Mouse (Mus musculus): Measurements from ENCODE around the gene Cdk7.

Cdk7 gene

DNA sequence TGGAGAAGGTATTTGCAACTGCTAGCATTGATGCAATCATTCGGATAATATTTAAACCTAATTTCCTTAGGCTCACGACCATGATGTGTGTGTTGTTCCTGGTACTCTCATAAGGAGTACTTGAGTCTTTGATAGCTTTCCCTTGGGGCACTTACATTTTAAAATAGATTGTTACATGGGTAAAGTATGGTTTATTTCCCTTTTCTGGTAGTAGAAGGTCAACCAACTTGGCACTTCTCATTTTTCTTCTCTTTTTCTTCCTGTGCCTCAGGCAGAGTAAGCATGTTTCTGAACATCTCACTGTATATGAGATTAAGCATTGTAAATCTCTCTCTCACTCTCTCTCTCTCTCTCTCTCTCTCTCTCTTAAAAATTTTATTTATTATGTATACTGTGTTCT, 47.9 kb downstream of the Cdk7 start:
- ChIA-PET POLR2A (interaction anchor here in 1 of 4 experiments (0.6 kb wide), 1 partner anchor 22 kb away, joined by 10 read pairs; no protein-coding TSS in a partner anchor), CTCF (interaction anchor here in 1 of 4 experiments (0.6 kb wide), 1 partner anchor 1883 kb away, joined by 3 read pairs; no protein-coding TSS in a partner anchor)

DNA sequence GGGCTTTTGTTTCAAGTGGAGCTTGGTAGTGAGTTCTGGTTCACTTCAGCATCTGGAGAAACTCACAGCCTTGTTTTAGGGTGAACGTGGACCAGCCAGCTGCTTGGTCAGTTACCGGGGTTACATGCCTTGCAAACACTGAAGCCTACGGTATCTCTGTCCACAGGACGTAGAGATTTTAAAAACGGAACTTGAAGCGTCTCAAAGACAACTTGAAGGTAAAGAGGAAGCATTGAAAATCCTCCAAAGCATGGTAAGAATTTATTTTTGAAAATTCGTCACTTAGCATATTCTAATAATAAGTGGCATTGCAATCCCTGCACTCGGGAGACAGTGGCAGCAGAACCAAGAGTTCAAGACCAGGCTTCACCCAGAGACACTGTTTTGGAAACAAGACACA, 49.1 kb downstream of the Cdk7 start:
- POLR2A ChIA-PET = interaction anchor here in 2 of 4 experiments (1.0 to 2.1 kb wide), 5 partner anchors 9 to 49 kb away, joined by 3 to 7 read pairs (median 4); partner anchors contain the start of gene Cdk7 (in 1 of the 2)
- CTCF ChIA-PET = interaction anchor here in 3 of 4 experiments (0.6 to 1.1 kb wide), 4 partner anchors 8 to 259 kb away, joined by 3 to 4 read pairs (median 3); no protein-coding TSS in a partner anchor

DNA sequence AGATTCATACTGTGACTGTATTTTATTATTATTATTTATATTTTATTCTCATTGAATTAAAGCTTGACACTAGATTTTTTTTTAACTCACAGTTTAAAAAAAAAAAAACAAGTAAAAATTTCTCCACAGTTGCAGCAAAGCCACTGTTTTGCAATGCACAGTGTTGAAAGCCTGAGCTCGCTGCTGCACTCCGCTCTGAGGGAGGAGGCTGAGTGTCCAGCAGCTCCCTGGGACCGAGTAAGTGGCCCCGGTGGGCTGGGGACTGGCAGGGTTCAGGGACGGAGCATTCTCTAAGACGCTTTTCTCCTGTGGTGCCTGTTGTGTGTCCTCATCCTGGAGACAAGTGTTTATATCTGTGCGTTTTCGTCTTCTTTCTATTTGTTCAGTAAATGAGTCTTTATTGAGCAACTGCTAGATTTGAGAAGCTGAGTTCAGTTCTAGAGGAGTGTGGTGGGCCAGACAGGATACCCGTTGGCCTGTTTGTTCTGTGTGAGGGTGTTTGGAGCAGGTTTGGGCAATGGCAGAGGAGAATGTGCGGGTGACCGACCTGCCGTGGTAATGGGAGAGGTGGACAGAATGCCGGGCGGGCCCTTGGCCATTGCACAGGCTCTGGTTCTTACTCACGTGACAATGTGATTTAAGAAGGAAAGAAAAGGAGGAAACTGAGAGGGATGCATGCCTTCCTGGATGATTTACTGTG, 54.7 kb downstream of the Cdk7 start:
- ChIA-PET POLR2A (interaction anchor here in 2 of 4 experiments (0.8 to 1.4 kb wide), 6 partner anchors 9 to 572 kb away, joined by 3 to 4 read pairs (median 3); partner anchors contain the start of genes Bdp1 (in 1 of the 2) and Cdk7 (in 1 of the 2)), CTCF (interaction anchor here in 3 of 4 experiments (0.6 to 1.1 kb wide), 4 partner anchors 9 to 536 kb away, joined by 3 read pairs; no protein-coding TSS in a partner anchor)

DNA sequence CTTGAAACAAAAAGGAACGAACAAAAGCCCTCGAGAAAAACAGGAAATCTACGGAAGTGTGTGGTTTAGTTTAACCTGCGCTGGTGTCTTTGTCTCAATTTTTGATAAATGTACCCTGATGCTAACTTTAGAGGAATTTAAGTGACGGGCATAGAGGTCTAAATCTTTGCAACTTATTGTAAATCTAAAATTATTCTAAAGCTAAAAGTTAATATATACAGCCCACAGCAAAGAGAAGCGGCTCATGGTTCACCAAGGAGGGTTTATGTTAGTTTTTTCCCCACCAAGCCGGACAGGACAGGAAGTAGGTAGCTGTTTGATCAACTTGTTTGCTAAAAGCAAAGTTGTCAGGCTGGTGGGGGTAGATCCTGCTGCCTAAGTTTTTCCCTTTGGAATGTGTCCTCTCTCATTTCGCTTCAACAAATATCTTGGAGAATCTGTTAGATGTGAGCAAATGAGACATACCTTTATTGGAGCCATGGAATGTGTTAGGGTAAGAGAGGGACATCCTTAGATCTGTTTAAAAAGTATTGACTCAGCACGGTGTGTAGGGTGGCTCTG, 60.5 kb downstream of the Cdk7 start:
- POLR2A ChIA-PET = interaction anchor here in 3 of 4 experiments (0.5 to 3.7 kb wide), 21 partner anchors 8 to 178 kb away, joined by 3 to 23 read pairs (median 4); partner anchors contain the start of genes Ak6 (in 2 of the 3), Rad17 (in 2 of the 3), Taf9 (in 2 of the 3) and Ccnb1 (in 1 of the 3)

DNA sequence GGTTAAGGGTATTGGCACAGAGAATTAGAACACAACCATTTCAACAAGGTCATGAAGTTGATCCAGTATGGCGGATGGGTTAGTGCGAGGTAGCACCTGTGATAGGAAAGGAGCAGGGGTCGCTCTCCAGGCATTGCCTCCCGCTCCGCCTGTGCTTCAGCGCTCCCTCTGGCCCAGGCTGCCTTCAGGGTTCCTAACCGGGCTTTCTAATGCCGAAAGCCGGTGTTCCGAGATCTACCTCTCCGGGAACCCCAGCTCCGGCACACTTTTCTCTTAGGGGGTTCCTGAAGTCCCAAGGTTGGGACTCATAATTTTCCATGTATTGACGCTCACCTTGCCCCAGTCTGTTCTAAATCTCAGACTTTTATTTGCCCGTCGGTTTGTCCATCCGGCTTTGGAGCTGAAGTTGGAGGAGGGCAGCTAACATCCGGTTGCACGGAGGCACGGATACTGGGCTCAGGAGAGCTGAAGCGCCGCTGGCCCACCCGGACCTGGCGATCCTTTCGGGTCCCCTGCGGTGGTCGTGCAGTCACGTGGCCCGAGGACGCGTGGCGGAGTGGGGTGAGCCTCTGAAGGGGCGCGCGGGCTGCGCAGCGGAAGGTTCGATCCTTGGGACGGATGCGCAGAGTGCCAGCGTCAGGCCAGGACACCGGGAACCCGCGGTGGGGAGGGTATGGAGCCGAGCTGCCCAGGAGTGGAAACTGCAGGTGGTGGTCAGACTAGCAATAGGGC, 61.3 kb downstream of the Cdk7 start, which contains the start of gene Ccdc125:
Gene Ccdc125 (plus strand): TSS at position 427 of the 732 bp plus-strand sequence.
- CTCF ChIA-PET = interaction anchor here (0.6 to 2.2 kb wide), 6 partner anchors 9 to 1788 kb away, joined by 3 to 10 read pairs (median 4); no protein-coding TSS in a partner anchor
- POLR2A ChIA-PET = interaction anchor here in 3 of 4 experiments (0.6 to 3.7 kb wide), 29 partner anchors 9 to 178 kb away, joined by 3 to 23 read pairs (median 4); partner anchors contain the start of genes Ak6 (in 2 of the 3), Cdk7 (in 2 of the 3), Rad17 (in 2 of the 3) and Taf9 (in 2 of the 3)

More for the DNA sequence above, 60.5 kb downstream of the Cdk7 start:
- CTCF ChIA-PET = interaction anchor here in 2 of 4 experiments (0.6 to 2.2 kb wide), 2 partner anchors 10 to 1789 kb away, joined by 3 to 10 read pairs; no protein-coding TSS in a partner anchor

DNA sequence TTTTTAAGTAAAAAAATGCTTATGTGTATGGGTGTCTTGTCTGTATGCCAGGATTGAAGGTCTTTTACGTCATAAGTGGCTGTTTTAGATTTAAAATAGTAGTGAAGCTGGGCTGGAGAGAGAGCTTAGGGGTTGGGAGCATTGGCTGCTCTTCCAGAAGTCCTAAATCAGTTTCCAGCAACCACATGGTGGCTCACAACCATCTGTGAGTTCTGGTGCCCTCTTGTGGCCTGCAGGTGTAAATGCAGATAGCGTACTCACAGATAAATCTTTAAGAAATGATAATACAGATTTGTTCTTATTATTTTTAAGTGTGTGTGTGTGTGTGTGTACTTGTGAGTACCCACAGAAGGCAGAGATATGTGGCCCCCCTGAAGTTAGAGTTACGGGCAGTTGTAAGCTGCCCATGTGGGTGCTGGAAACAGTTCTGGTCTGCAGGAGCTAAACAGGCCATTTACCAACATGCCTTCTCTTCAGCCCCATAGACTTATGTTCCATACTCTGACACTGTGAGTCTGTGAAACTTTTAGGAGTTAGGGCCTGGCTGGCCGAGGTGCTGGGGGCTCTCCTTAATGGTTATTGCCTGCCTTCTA, 70.8 kb downstream of the Cdk7 start:
- POLR2A ChIA-PET = interaction anchor here in 3 of 4 experiments (0.6 to 3.4 kb wide), 23 partner anchors 8 to 1099 kb away, joined by 3 to 22 read pairs (median 3); partner anchors contain the start of genes Ak6 (in 3 of the 3), Ccdc125 (in 3 of the 3), Rad17 (in 3 of the 3) and Gtf2h2 (in 2 of the 3)
- CTCF ChIA-PET = interaction anchor here (0.5 to 2.2 kb wide), 26 partner anchors 9 to 1145 kb away, joined by 3 to 10 read pairs (median 3); partner anchors contain the start of genes Ak6 (in 3 of the 4), Rad17 (in 3 of the 4), Ccdc125 (in 2 of the 4) and Cdk7 (in 1 of the 4)

DNA sequence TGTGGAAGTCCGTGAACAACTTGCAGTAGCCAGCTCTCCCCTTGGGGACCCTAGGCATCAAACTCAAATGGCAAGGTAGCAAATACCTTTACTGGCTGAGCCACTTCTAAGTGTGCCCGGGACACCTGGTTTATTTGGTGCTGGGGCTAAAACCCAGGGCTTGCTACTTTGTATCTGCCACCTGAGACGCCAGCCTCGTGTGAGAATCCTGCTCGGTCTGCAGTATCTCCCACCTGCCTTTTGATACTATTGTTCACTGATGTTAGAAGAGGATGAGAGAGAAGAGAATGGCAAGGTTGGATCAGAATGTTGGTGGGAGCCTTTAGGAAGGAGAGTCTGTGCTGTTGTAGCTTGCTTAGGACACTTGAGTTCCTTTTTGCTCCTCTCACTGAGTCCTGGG, 72.6 kb downstream of the Cdk7 start:
- ChIA-PET POLR2A (interaction anchor here in 2 of 4 experiments (0.8 to 1.6 kb wide), 6 partner anchors 11 to 129 kb away, joined by 3 to 5 read pairs (median 3); partner anchors contain the start of genes Ccdc125 (in 1 of the 2) and Ccnb1 (in 1 of the 2)), CTCF (no interaction called here)

All from embryonic stem cell, embryonic (primary cell).